Mouse (Mus musculus) neural tube, embryonic 13.5 days (tissue): Measurements from ENCODE around the gene Fga. TPM values are rescaled to one million over a fixed set of nuclear protein-coding genes. Genes with fewer than 3 reads are reported as not detected.

ENCODE experiments used
- ATAC-seq: fragments of 200-750 bp; cut with Nextera tagmentation; 2 replicates; pipeline ENCODE4 v1.8.0; 2017; ENCODE audit warnings: low read depth, mild to moderate bottlenecking, moderate TSS enrichment, moderate library complexity
- H3K27ac ChIP-seq: fragments of 300-500 bp; sonication (generic); replicated peaks from 2 replicates; pipeline ENCODE4 v1.5.1; 2015; ENCODE audit warnings: moderate library complexity, mild to moderate bottlenecking, inconsistent platforms
- H3K27me3 ChIP-seq: fragments of 300-500 bp; sonication (generic); 2 replicates; pipeline ENCODE4 v1.6.1; 2015; ENCODE audit warnings: mild to moderate bottlenecking, inconsistent platforms
- H3K36me3 ChIP-seq: fragments of 300-500 bp; sonication (generic); 2 replicates; pipeline ENCODE4 v1.6.1; 2015; ENCODE audit warnings: mild to moderate bottlenecking, inconsistent platforms
- H3K4me1 ChIP-seq: fragments of 300-500 bp; sonication (generic); replicated peaks from 2 replicates; pipeline ENCODE4 v1.6.1; 2015; ENCODE audit warnings: inconsistent platforms
- H3K4me2 ChIP-seq: fragments of 300-500 bp; sonication (generic); 2 replicates; pipeline ENCODE4 v1.6.1; 2015; ENCODE audit warnings: inconsistent platforms, mild to moderate bottlenecking, moderate library complexity
- H3K4me3 ChIP-seq: fragments of 300-500 bp; sonication (generic); 2 replicates; pipeline ENCODE4 v1.5.1; 2015; ENCODE audit warnings: mild to moderate bottlenecking, inconsistent platforms
- H3K9ac ChIP-seq: fragments of 300-500 bp; sonication (generic); 2 replicates; pipeline ENCODE4 v1.6.1; 2015; ENCODE audit warnings: moderate library complexity, mild to moderate bottlenecking, inconsistent platforms
- H3K9me3 ChIP-seq: fragments of 300-500 bp; sonication (generic); 2 replicates; pipeline ENCODE4 v1.6.1; 2016; ENCODE audit warnings: inconsistent platforms
- WGBS: fragments of 180-500 bp; shearing (Covaris S2); methylation state at CpG from one replicate; pipeline ENCODE4 v1.1.7; 2015; 5-methylcytosine and 5-hydroxymethylcytosine counted together
- polyA plus RNA-seq: library from polyadenylated mRNA; unstranded; fragments of >200 nt; fragmentation: Nextera tagmentation; extraction: Ambion mirVana; gene quantifications from 2 replicates; pipeline ENCODE4 v1.2.1, GENCODE M21; 2015

Fga gene
- polyA plus RNA-seq, 1 experiment from 2014 or later, result 0.35 TPM

DNA sequence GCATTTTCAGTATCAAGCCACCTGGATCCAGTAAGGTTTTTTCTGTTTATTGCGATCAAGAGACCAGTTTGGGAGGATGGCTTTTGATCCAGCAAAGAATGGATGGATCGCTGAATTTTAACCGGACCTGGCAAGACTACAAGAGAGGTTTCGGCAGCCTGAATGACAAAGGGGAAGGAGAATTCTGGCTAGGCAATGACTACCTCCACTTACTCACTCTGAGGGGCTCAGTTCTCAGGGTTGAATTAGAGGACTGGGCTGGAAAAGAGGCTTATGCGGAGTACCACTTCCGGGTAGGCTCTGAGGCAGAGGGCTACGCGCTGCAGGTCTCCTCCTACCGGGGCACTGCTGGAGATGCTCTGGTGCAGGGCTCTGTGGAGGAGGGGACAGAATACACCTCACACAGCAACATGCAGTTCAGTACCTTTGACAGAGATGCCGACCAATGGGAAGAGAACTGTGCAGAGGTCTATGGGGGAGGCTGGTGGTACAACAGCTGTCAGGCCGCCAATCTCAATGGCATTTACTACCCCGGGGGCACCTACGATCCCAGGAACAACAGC lies 7.0 kb downstream of the Fga start:
- Histone ChIP-seq H3K27ac (no peak overlapping the region), H3K4me3 (peak overlapping the region; percentile 14; the same call in 1 of the 2 replicates), H3K27me3 (no peaks in the 10 kb centered on the region), H3K9ac (0 out of 2 replicates have a peak overlapping the region, but pooled peaks have one; percentile 41), H3K4me2 (peak overlapping the region; percentile 42), H3K36me3 (no peaks in the 10 kb centered on the region), H3K9me3 (no peaks in the 10 kb centered on the region), H3K4me1 (no peaks in the 10 kb centered on the region)
- 41% methylated on average over 13 of the region's 13 CpGs for WGBS
- no peak; the same call in 1 of the 2 replicates for ATAC-seq

DNA sequence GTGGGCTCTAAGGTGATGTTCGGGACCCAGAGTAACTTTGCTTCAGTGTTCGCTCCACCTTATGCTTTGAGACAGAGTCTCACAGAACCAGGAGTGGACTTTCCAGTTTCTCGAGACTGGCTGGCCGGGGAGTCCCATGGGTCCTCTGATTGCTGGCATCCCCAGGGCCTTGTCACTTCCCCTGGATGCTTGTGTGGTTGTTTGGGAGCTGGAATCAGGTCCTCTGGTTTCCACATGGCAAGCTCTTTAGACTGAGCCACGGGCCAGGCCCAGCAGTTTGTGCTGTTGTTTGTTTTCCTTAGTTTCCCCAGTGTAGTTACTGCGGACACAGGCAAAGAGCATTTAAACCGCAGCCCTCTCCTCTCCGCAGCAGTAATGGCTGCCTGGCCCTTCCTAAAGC lies 7.9 kb downstream of the Fga start:
- H3K9ac ChIP-seq, result no peak overlapping the region
- H3K4me2 ChIP-seq, result no peak overlapping the region
- no peaks in the 10 kb centered on the region for H3K4me1 ChIP-seq
- H3K27ac ChIP-seq, result no peak overlapping the region
- no peaks in the 10 kb centered on the region for H3K36me3 ChIP-seq
- no peak for ATAC-seq
- H3K4me3 ChIP-seq, result no peak overlapping the region
- H3K9me3 ChIP-seq, result no peaks in the 10 kb centered on the region
- WGBS, result 83% methylated on average over 8 of the region's 8 CpGs
- H3K27me3 ChIP-seq, result no peaks in the 10 kb centered on the region

DNA sequence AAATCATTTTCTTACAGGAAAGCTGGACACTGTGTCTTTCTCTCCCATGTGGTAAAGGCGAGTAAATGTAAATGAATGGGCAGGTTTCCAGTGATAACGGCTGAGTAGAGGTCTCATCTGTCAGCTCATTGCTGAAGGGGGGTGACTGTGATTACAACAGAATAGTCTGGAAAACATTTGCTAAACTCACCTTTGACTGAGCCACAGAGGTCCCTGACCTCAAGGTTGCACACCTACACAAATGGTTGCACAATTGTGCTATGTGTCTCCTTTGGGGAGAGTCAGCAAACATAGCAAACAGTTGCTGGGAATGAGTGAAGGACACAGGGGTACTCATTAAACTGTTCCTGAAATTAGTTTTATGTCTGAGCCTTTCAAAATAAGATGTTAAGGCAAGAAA lies 13.0 kb downstream of the Fga start:
- 83% methylated on average over 2 of the region's 2 CpGs for WGBS
- Histone ChIP-seq H3K36me3 (no peaks in the 10 kb centered on the region), H3K9ac (no peak overlapping the region), H3K27ac (no peak overlapping the region), H3K4me1 (no peaks in the 10 kb centered on the region), H3K4me2 (no peak overlapping the region), H3K4me3 (no peak overlapping the region), H3K9me3 (no peaks in the 10 kb centered on the region), H3K27me3 (no peaks in the 10 kb centered on the region)
- ATAC-seq, result no peak

GRCm38 (mm10) chr3:83039666-83040065 lies 13.8 kb downstream of the Fga start:
- H3K4me1 ChIP-seq, result no peaks in the 10 kb centered on the region
- no peaks in the 10 kb centered on the region for H3K9me3 ChIP-seq
- H3K27me3 ChIP-seq, result no peaks in the 10 kb centered on the region
- no peak overlapping the region for H3K4me2 ChIP-seq
- H3K36me3 ChIP-seq, result no peaks in the 10 kb centered on the region
- 86% methylated on average over 4 of the region's 4 CpGs for WGBS
- no peak for ATAC-seq
- H3K27ac ChIP-seq, result no peak overlapping the region
- H3K9ac ChIP-seq, result no peak overlapping the region
- no peak overlapping the region for H3K4me3 ChIP-seq

- H3K4me3 ChIP-seq, result no peak overlapping the region
- H3K4me2 ChIP-seq, result no peak overlapping the region
- H3K4me1 ChIP-seq, result no peaks in the 10 kb centered on the region
- no peaks in the 10 kb centered on the region for H3K9me3 ChIP-seq
- H3K36me3 ChIP-seq, result no peaks in the 10 kb centered on the region
- H3K9ac ChIP-seq, result no peak overlapping the region
- 87% methylated on average over 5 of the region's 5 CpGs for WGBS
- no peaks in the 10 kb centered on the region for H3K27me3 ChIP-seq
- no peak for ATAC-seq
- no peak overlapping the region for H3K27ac ChIP-seq
These were observed 16.6 kb downstream of the Fga start for GRCm38 (mm10) chr3:83042451-83042850.

DNA sequence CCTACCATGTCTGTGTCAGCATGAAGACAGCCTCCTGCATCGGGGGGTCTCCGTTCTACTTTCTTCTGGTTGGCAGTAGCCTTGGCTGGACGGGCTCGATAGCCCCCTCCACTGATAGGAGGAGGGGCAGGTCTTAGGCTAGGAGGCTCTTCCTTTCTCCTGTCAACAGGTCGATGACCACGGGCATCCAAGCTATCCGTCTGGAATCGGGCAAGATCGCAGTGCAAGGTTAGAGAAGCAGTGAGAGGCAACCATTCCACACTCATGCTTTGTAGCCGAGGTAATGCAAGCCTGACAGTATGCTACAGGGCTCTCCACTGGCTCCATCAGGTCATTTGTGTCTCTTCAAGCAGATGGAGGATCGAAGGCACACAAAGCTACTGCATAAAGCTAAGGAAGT lies 20.8 kb downstream of the Fga start:
- Histone ChIP-seq H3K9ac (no peak overlapping the region), H3K4me2 (no peak overlapping the region), H3K4me3 (no peak overlapping the region), H3K27me3 (no peaks in the 10 kb centered on the region), H3K9me3 (no peaks in the 10 kb centered on the region), H3K27ac (no peak overlapping the region), H3K36me3 (no peaks in the 10 kb centered on the region), H3K4me1 (no peaks in the 10 kb centered on the region)
- ATAC-seq, result no peak
- 89% methylated on average over 11 of the region's 11 CpGs for WGBS

DNA sequence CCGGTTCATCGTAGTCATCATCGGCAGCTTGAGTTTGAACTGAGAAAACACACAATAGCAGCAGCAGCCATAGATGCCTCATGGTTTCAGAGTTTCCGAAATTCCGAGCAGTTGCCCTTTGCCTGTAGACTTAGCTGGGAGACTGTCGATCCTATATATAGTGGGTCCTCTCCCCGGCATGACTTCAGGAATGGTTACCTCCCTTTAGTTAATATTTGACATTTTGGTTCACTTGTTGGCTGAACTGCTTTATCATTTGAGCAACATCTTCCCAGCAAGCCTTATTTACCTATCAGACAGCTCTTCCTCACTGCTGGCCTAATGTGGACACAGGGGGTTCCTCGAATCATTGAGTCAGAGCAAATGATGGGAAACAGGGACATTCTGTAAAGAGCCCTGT lies 23.8 kb downstream of the Fga start, which contains the start of gene Fgb:
Gene Fgb, minus strand, starts transcription at position 184 of the 400 bp plus-strand sequence.
- Histone ChIP-seq H3K4me2 (no peak within 1 kb of the TSS), H3K9me3 (no peaks in the 10 kb centered on the region), H3K36me3 (no peaks in the 10 kb centered on the region), H3K4me1 (no peaks in the 10 kb centered on the region), H3K4me3 (no peak within 1 kb of the TSS), H3K9ac (no peak within 1 kb of the TSS), H3K27me3 (no peaks in the 10 kb centered on the region), H3K27ac (no peak within 1 kb of the TSS)
- no peak for ATAC-seq
- WGBS, result 85% methylated on average over 8 of the region's 8 CpGs

GRCm38 (mm10) chr3:83050661-83051060 lies 24.8 kb downstream of the Fga start:
- Histone ChIP-seq H3K4me2 (no peak overlapping the region), H3K27me3 (no peaks in the 10 kb centered on the region), H3K4me3 (no peak overlapping the region), H3K36me3 (no peaks in the 10 kb centered on the region), H3K27ac (no peak overlapping the region), H3K9ac (no peak overlapping the region), H3K9me3 (no peaks in the 10 kb centered on the region), H3K4me1 (no peaks in the 10 kb centered on the region)
- ATAC-seq, result no peak
- WGBS, result 87% methylated on average over 5 of the region's 5 CpGs

DNA sequence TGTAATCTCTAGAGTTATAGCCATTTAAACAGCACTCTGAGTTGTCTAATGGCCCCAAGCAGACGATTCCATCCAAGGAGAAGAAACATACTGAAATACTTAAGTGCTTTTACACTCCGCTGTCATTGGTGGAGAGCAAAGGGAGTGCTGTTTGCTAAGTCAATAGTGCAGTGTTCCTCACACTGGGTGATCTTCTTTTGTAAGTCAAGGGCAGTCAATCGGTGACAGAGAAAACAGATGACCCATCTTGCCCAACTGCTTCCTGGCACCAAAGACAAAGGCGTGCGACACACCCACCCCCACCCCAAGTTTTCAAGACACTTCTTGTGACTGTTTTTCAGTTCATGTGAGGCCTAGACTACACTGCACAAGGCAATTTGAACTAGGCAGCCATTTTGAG lies 26.2 kb downstream of the Fga start:
- Histone ChIP-seq H3K4me1 (peaks cover 13% of the 10 kb centered on the region), H3K4me2 (no peak overlapping the region), H3K27ac (no peak overlapping the region), H3K9ac (no peak overlapping the region), H3K9me3 (no peaks in the 10 kb centered on the region), H3K4me3 (no peak overlapping the region), H3K36me3 (peaks cover 2% of the 10 kb centered on the region; the same call in 1 of the 2 replicates), H3K27me3 (no peaks in the 10 kb centered on the region)
- no peak for ATAC-seq
- WGBS, result 70% methylated on average over 5 of the region's 5 CpGs

DNA sequence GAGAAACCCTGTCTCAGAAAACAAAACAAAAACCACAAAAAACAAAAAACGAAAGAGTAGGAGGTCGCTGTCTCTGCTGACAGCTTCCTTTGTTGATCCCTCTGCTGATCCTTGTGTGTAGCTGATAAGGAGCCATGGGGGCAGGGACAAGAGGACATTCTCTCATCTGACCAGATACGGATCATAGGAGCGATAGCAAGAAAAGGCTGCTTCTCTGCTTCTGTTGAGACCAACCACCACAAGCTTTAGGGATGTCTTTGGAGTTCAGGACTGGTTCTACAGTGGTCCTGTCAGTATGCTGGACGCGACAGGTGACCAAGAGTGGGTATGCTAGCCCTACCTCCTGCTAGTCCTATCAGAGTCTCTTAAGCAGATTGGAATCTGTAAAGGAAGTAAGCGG lies 27.2 kb downstream of the Fga start:
- Histone ChIP-seq H3K36me3 (peaks cover 11% of the 10 kb centered on the region; the same call in 1 of the 2 replicates), H3K27ac (no peak overlapping the region), H3K4me3 (no peak overlapping the region), H3K9ac (no peak overlapping the region), H3K4me2 (no peak overlapping the region), H3K4me1 (peaks cover 13% of the 10 kb centered on the region), H3K9me3 (no peaks in the 10 kb centered on the region), H3K27me3 (no peaks in the 10 kb centered on the region)
- WGBS, result 92% methylated on average over 7 of the region's 7 CpGs
- no peak for ATAC-seq

DNA sequence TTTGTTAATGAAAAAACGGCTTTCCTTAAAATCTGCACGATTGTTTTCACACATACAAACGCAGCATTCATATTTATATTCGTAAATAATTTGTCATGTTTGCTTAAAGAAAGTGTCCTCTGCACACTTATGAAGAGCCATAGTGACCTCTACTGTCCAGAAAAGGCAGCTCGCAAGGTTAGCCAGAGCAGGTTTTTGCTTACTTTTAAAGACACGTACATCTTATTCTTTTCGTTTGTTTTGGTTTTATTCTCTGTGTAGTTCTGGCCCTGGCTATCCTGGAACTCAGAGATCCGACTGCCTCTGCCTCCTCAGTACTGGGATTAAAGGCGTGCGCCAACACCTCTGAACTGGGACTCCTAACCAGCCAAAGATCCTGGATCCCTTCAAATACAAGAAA lies 27.9 kb downstream of the Fga start:
- Histone ChIP-seq H3K27me3 (no peaks in the 10 kb centered on the region), H3K4me2 (no peak overlapping the region), H3K36me3 (peaks cover 16% of the 10 kb centered on the region), H3K9ac (no peak overlapping the region), H3K4me3 (no peak overlapping the region), H3K4me1 (peaks cover 13% of the 10 kb centered on the region), H3K27ac (no peak overlapping the region), H3K9me3 (no peaks in the 10 kb centered on the region)
- WGBS, result 41% methylated on average over 10 of the region's 10 CpGs
- ATAC-seq, result no peak

GRCm38 (mm10) chr3:83054759-83055158 lies 28.9 kb downstream of the Fga start:
- WGBS, result 41% methylated on average over 13 of the region's 13 CpGs

More at GRCm38 (mm10) chr3:83054759-83055158, 28.9 kb downstream of the Fga start:
- Histone ChIP-seq H3K27me3 (no peaks in the 10 kb centered on the region), H3K4me2 (peak overlapping the region; percentile 50), H3K9me3 (no peaks in the 10 kb centered on the region), H3K4me3 (peak overlapping the region; percentile 78), H3K27ac (no peak overlapping the region), H3K9ac (no peak overlapping the region), H3K4me1 (peaks cover 13% of the 10 kb centered on the region), H3K36me3 (peaks cover 26% of the 10 kb centered on the region)
- ATAC-seq, result no peak
